Mouse (Mus musculus) hindlimb bud, embryonic 11.5 days (tissue): Measurements from ENCODE around the gene Ripor3.

Experiments used
- DNase-seq: peaks from one replicate; pipeline ENCODE4 v3.0.0-alpha.2; 2012; ENCODE audit warnings: low read depth, low spot score; ENCODE audit errors: extremely low spot score

Ripor3 gene

GRCm38 (mm10) chr2:167989310-167989709, 21.1 kb downstream of the Ripor3 start:
- DNase-seq: no peak

- no peak for DNase-seq
Measured at GRCm38 (mm10) chr2:167987640-167988039, 22.8 kb downstream of the Ripor3 start.

GRCm38 (mm10) chr2:167986762-167987161, 23.7 kb downstream of the Ripor3 start:
- DNase-seq: no peak

- DNase-seq: no peak
Measured at GRCm38 (mm10) chr2:167984946-167985345, 25.5 kb downstream of the Ripor3 start.

- DNase-seq: no peak
Measured at GRCm38 (mm10) chr2:167984371-167984770, 26.0 kb downstream of the Ripor3 start.

- DNase-seq: no peak
Measured at GRCm38 (mm10) chr2:167982646-167983045, 27.8 kb downstream of the Ripor3 start.

GRCm38 (mm10) chr2:167980391-167980790, 30.0 kb downstream of the Ripor3 start:
- DNase-seq: no peak

GRCm38 (mm10) chr2:167978271-167978670, 32.1 kb downstream of the Ripor3 start:
- DNase-seq: no peak

- DNase-seq: no peak
Measured at GRCm38 (mm10) chr2:167975746-167976145, 34.7 kb downstream of the Ripor3 start.

GRCm38 (mm10) chr2:167972809-167973208, 37.6 kb downstream of the Ripor3 start:
- DNase-seq: no peak

- DNase-seq: no peak
Measured at GRCm38 (mm10) chr2:167972146-167972545, 38.3 kb downstream of the Ripor3 start.

- DNase-seq: no peak
Measured at GRCm38 (mm10) chr2:167969851-167970541, 40.4 kb downstream of the Ripor3 start.

- DNase-seq: no peak
Measured at GRCm38 (mm10) chr2:167968504-167968903, 41.9 kb downstream of the Ripor3 start.

GRCm38 (mm10) chr2:167965911-167966310, 44.5 kb downstream of the Ripor3 start:
- no peak for DNase-seq

GRCm38 (mm10) chr2:167964320-167964719, 46.1 kb downstream of the Ripor3 start:
- no peak for DNase-seq

GRCm38 (mm10) chr2:167963778-167964300, 46.6 kb downstream of the Ripor3 start:
- no peak for DNase-seq

- DNase-seq: no peak
Measured at GRCm38 (mm10) chr2:167963176-167963575, 47.2 kb downstream of the Ripor3 start.

- DNase-seq: no peak
Measured at GRCm38 (mm10) chr2:167962347-167962746, 48.1 kb downstream of the Ripor3 start.

- no peak for DNase-seq
Measured at GRCm38 (mm10) chr2:167960584-167960983, 49.8 kb downstream of the Ripor3 start.

GRCm38 (mm10) chr2:167959996-167960395, 50.4 kb downstream of the Ripor3 start:
- DNase-seq: no peak

GRCm38 (mm10) chr2:167959384-167959911, 51.0 kb downstream of the Ripor3 start:
- DNase-seq: no peak

GRCm38 (mm10) chr2:167958843-167959242, 51.6 kb downstream of the Ripor3 start:
- DNase-seq: no peak
